Mouse (Mus musculus) frontal cortex, postnatal 36 days (tissue): Measurements from ENCODE around the gene Mier2.

Experiments
- DNase-seq, 2 experiments: peaks; one replicate each; pipeline ENCODE4 v3.0.0; 2022; ENCODE audit warnings: low spot score in 2 of 2

Gene Mier2

GRCm38 (mm10) chr10:79574796-79575195 lies 19.8 kb upstream of the Mier2 start:
- DNase-seq: no peak

- DNase-seq: no peak
Observed at GRCm38 (mm10) chr10:79574350-79574749, 19.4 kb upstream of the Mier2 start.

- no peak for DNase-seq
Observed at GRCm38 (mm10) chr10:79573611-79574010, 18.6 kb upstream of the Mier2 start.

- no peak for DNase-seq
Observed at GRCm38 (mm10) chr10:79571314-79571713, 16.3 kb upstream of the Mier2 start.

GRCm38 (mm10) chr10:79569921-79570320 lies 14.9 kb upstream of the Mier2 start:
- no peak for DNase-seq

GRCm38 (mm10) chr10:79559716-79560115 lies 4.7 kb upstream of the Mier2 start:
- DNase-seq: no peak

- no peak for DNase-seq
Observed at GRCm38 (mm10) chr10:79557496-79557895, 2.5 kb upstream of the Mier2 start.

GRCm38 (mm10) chr10:79556951-79557350 lies 2.0 kb upstream of the Mier2 start:
- no peak for DNase-seq

GRCm38 (mm10) chr10:79555238-79555724 lies 282 bp upstream of the Mier2 start:
- no peak for DNase-seq

- DNase-seq: no peak
Observed at GRCm38 (mm10) chr10:79553691-79554090, 1.3 kb downstream of the Mier2 start.

- no peak for DNase-seq
Observed at GRCm38 (mm10) chr10:79553176-79553575, 1.8 kb downstream of the Mier2 start.

- DNase-seq: no peak
Observed at GRCm38 (mm10) chr10:79552531-79552930, 2.5 kb downstream of the Mier2 start.

- no peak for DNase-seq
Observed at GRCm38 (mm10) chr10:79550366-79550765, 4.6 kb downstream of the Mier2 start.

- no peak for DNase-seq
Observed at GRCm38 (mm10) chr10:79548971-79549723, 5.9 kb downstream of the Mier2 start.

GRCm38 (mm10) chr10:79548546-79548945 lies 6.5 kb downstream of the Mier2 start:
- no peak for DNase-seq

- DNase-seq: no peak
Observed at GRCm38 (mm10) chr10:79547148-79547675, 7.8 kb downstream of the Mier2 start.

- no peak for DNase-seq
Observed at GRCm38 (mm10) chr10:79546483-79546882, 8.5 kb downstream of the Mier2 start.

GRCm38 (mm10) chr10:79545891-79546290 lies 9.1 kb downstream of the Mier2 start:
- no peak for DNase-seq

GRCm38 (mm10) chr10:79544631-79545030 lies 10.4 kb downstream of the Mier2 start:
- no peak for DNase-seq

- DNase-seq: no peak
Observed at GRCm38 (mm10) chr10:79543884-79544597, 11.0 kb downstream of the Mier2 start.

- no peak for DNase-seq
Observed at GRCm38 (mm10) chr10:79542171-79542570, 12.8 kb downstream of the Mier2 start.

GRCm38 (mm10) chr10:79541522-79541921 lies 13.5 kb downstream of the Mier2 start:
- DNase-seq: no peak

GRCm38 (mm10) chr10:79540746-79541145 lies 14.3 kb downstream of the Mier2 start:
- no peak for DNase-seq
